Mouse (Mus musculus) kidney, adult 8-10 months (tissue): ENCODE data around the gene Tmem184c.

ENCODE experiments used
- DNase-seq, 2 experiments: peaks; one replicate each; pipeline ENCODE4 v3.0.0; 2022

Gene Tmem184c

DNA sequence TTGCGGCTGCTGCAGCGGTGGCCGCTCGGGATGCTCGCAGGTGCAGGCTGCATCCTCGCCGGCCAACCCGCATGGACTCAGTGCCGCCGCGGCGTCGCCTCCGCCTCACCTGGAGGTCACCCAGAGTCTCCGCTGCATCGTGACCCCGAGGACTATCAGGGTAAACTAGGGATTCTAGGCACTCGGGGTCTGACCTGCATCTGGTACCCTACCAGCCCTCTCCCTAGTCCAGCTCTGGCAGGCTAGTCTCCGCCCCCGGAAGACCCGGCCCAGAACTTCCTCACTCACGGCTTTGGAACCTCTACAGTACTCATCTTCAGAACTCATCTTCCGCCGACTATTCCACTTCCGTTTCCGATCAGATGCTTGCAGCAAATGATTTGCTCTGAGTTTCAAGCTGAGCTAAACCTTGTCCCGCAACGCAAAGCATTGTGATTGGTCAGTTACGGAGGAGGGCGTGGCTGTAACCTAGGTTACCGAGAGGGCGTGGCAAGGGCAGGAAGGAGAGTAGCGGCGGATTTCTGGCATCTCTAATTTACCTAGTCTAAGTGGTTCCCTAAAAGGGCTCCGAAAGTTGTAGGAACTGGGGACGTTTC, at the start of gene Tmem184c:
Gene Tmem184c, minus strand, starts transcription at position 325 of the 596 bp plus-strand sequence.
- peak; percentile 97 to 99 for DNase-seq

GRCm38 (mm10) chr8:77659534-77660080, 49.1 kb upstream of the Tmem184c start:
- no peak for DNase-seq

DNA sequence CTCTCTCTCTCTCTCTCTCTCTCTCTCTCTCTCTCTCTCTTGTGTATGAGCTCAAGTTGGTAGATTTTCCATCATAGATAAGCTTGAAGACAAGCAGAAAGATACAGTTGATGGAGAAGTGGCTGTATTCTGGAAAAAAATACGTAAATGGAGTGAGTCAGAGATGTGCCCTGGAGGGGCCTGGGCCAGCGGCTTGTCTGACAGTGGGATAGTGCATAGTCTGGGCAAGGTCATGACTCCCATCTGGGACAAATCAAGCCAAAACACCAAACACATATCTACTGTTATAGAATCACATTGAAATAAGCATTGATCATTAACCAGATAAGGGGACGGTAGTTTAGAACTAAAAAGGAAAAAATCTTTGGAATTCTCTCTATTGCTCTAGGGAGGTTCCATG, 47.9 kb upstream of the Tmem184c start:
- DNase-seq, result no peak

DNA sequence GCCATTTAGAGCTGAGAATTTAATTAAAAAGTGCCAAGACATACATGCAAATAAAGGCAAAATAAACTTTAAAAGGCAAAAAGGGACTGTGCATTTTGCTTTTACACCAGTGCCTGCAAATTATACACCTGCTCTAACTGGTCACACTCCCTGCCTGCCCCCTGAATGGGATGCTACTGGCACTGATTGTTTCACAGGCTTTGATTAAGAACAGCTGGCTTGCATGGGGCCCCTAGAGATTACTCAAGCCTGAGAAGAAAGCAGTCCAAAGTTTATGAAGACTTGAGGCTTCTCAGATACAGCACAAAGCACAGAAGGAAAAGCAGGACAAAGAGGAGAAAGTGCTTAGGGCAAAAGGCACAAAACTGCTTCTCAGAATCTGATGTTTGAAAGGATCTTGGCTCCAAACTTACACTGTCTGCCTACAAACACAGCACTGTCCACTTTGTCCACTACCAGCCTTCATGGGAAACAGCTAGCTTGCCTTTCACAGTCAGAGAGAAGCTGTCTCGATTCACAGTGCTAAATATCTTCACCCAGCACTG, 40.2 kb upstream of the Tmem184c start:
- DNase-seq, result no peak

GRCm38 (mm10) chr8:77640093-77640839, 29.8 kb upstream of the Tmem184c start:
- no peak for DNase-seq

GRCm38 (mm10) chr8:77637593-77637992, 27.1 kb upstream of the Tmem184c start:
- no peak for DNase-seq

GRCm38 (mm10) chr8:77634035-77634434, 23.5 kb upstream of the Tmem184c start:
- DNase-seq, result no peak

GRCm38 (mm10) chr8:77633211-77633610, 22.7 kb upstream of the Tmem184c start:
- no peak for DNase-seq

- no peak for DNase-seq
Measured at GRCm38 (mm10) chr8:77630691-77631090, 20.2 kb upstream of the Tmem184c start.

GRCm38 (mm10) chr8:77629858-77630537, 19.5 kb upstream of the Tmem184c start:
- peak; percentile 17 to 78 for DNase-seq

DNA sequence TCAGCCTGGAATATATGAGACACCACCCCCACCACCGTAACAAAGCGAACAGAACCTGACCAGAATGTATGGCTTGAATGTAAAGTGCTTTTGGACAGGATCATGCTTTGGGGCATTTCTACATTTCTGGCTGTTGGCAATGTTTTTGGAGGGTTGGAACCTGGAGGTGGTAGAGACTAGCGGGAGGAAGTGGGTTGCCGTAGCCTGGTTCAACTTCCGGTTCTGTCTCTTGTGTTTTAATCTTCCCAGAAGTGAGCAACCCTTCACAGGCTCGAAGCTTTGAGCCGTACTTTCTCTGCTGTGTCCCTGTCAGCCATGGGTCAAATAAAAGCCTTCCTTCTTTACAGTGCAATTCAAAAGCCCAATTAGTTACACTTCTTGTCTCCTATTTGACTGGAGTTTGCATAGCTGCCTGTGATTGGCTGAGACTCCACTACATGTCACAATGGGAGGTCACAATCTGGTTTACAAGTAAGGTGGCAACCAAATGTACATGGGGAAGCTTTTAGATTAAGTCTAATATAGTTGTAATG, 13.2 kb upstream of the Tmem184c start:
- DNase-seq, result no peak

GRCm38 (mm10) chr8:77617916-77618315, 7.4 kb upstream of the Tmem184c start:
- peak; percentile 42 to 50 for DNase-seq

GRCm38 (mm10) chr8:77609621-77610020, 877 bp downstream of the Tmem184c start:
- no peak for DNase-seq

DNA sequence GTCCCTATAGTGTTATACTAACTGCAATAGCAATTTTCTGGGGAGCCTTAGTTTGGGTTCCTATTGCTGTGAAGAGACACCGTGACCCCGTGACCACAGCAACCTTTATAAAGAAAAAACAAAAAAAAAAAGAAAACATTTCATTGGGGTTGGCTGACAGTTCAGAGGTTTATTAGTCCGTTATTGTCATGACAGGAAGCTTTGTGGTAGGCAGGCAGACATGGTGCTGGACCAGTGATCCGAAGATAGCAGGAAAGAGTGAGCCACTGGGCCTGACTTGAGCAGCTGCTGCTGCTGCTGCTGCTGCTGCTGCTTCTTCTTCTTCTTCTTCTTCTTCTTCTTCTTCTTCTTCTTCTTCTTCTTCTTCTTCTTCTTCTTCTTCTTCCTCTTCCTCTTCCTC, 26.3 kb downstream of the Tmem184c start:
- DNase-seq, result no peak

- DNase-seq, result no peak
Measured at GRCm38 (mm10) chr8:77577674-77578073, 32.8 kb downstream of the Tmem184c start.

DNA sequence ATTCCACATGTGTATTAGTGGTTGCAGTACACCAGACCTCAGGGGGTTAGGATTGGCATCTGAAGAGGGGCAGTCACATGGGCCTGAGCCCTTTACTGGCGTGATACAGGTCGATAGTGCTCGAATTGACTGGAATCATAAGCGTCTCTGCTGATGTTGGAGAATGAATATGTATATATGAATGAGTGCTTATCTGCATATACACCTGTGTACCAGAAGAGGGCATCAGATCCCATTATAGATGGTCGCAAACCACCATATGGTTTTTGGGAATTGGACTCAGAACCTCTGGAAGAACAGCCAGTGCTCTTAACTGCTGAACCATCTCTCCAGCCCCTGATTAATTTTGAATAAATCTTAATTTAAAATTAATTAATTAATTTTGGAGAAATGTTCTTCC, 36.3 kb downstream of the Tmem184c start:
- DNase-seq, result no peak

DNA sequence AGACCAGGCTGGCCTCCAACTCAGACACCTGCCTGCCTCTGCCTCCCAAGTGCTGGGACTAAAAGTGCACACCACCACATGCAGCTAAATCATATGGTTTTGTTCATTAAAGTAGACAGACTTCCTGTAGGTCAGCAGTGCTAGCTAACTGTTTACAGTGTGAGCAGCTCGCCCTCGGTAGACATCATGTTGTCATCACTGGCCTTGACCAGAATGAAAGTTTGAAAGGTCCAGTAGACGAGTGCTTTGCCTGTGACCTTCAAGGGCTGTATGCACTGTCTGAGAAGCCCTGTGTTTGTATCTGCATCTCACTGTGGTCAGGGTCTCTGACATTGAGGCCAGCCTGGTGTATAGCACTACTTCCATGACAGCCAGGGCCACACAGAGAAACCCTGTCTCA, 49.1 kb downstream of the Tmem184c start:
- no peak for DNase-seq

GRCm38 (mm10) chr8:77552491-77552890, 58.0 kb downstream of the Tmem184c start:
- no peak for DNase-seq

DNA sequence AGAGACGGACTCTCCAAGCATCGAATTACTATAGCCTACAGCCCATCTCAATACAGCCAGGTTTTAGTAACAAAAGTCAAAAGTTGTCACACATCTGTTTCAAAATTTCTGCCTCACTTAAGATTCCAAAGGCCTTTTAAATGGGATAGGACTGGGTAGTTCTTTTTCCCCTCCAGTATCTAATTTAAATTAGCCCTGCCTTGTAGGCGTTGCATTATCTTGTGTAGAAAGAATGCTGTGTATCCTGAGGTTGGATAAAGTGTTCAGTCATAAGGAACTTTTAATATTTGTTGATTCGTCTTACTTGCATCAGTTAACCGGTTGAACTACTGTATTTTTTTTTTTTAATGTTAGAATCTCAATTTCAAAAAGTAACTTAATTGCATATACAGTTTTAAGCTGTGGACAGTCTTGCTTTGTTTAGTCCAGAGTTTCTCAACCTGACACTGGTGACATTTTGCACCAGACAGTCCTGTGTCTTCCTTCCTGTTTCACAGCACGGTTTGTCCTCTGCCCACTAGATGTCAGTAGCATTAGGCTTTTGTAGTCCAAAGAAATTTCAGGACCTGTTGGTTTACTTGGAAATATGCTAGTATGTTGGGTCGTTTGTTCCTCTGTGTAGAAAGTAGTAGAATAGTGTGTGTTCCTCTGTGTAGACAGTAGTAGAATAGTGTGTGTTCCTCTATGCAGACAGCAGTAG, 60.5 kb downstream of the Tmem184c start:
- DNase-seq, result peak; percentile 32 to 48

- peak; percentile 89 to 94 for DNase-seq
Measured at GRCm38 (mm10) chr8:77549121-77549706, 61.3 kb downstream of the Tmem184c start, which contains the start of gene Prmt9. Gene Prmt9, plus strand, starts transcription at chr8:77549397.
